Mouse (Mus musculus) 416B (cell line): Measurements from ENCODE around the gene Itpripl1.
"Not testable (repeated sequence)": the region's sequence is repeated elsewhere in the genome, so short reads cannot be mapped to it uniquely, and the experiment has no call there.

Experiments
- DNase-seq: peaks from one replicate; pipeline ENCODE4 v3.0.0; 2011; ENCODE audit warnings: low read depth

Gene Itpripl1

DNA sequence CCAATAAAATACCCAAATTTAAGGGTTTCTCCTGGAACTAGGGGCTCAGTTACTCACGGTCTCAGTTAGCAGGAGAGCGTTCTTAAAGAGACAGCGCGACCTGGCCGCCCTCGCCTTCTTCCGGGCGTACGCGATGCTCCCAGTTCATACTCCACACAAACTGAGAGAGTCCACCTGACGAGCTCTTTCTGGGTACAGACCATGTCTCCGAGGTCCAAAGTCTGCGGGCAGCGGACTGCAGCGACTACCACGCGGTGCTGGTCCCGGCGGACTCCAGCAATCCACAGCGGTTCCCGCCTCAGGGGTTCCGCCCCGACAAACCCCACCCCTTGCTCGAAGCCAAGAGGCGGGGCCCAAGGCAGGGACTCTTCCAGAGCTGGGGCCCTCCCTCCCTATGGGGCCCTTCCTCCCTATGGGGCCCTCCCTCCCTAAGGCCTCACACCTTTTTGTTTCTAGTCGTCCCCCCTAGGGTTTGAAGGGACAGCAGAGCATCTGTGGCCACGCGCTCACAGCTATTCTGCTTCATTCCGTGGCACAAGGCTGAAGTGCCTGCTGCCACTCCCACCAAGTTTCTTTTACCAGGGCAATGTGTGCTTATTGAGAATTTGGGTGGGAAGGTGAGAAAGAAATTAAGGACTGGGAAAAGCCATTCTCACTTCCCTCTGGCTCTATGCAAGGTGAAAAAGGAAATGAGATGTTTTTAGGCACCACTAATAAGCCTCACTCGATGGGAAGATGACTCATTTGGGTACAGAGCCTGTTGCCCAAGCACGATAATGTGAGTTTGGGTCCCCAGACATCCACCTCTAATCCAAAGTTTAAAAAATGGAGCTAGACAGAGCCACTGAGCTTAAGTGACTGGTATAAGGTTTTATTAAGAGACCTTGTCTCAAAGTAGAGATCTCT, at the start of gene Itpripl1:
Itpripl1 (minus strand) TSS at position 285 of the 906 bp plus-strand sequence.
- peak; percentile 78 for DNase-seq

DNA sequence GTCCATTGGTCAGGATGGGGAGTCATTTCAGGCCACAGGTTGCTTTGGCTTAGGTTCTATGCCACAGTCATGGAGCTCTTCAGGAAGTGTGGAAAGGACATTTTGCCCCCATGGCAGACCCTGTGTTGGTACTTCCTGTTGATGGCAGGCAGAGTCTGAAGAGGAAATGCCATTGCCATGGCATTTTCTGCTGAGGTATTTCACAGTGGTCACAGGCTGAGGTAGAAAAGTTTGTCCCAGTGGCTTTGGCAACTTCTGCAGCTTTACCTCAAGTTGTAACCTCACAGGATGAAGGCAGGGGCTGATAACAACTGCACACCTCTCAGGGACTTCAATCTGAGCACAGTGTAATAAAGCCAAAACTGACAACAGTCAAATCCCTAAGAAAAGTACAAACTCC, 46.3 kb upstream of the Itpripl1 start:
- peak; percentile 78 for DNase-seq

GRCm38 (mm10) chr2:127182598-127183381, 39.5 kb upstream of the Itpripl1 start:
- peak; percentile 95 for DNase-seq

DNA sequence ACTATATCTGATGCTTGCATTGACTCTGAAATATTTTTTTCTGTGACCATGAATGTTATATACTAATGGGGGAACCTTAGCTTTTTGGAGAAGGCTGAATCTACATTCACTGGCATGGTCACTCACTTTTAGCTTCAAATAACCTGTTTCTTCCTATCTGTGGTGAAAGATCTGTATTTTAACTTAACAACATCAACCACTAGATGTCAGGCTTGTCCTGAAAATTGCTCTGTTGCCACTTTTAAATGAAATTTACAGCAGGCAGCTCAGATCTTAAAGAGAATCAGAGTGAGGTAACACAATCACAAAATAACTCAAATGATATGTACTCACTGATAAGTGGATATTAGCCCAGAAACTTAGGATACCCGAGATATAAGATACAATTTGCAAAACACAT, 23.0 kb upstream of the Itpripl1 start:
- DNase-seq = peak; percentile 73

- no peak for DNase-seq
Measured at GRCm38 (mm10) chr2:127165675-127166074, 22.4 kb upstream of the Itpripl1 start.

DNA sequence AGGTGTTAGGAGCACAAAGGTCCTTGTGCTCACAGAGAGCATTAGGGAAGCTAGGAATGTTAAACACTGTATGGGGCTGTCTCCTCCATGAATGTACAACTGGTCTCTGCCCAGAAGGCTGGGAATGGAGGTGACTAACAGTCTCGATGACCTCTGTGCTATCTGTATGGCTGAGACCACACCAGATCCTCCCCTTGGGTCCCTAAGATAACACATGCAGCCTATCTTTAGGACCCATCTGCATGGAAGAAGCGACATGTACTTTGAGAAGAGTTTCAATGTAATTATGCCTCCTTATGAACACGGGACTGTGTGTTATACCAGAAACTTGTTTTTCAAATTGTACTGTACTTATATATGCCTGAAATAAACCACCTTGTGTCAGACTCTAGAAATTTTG, 2.5 kb upstream of the Itpripl1 start:
- no peak for DNase-seq

- peak; percentile 72 for DNase-seq
Measured at GRCm38 (mm10) chr2:127142577-127143157, 575 bp downstream of the Itpripl1 start.

DNA sequence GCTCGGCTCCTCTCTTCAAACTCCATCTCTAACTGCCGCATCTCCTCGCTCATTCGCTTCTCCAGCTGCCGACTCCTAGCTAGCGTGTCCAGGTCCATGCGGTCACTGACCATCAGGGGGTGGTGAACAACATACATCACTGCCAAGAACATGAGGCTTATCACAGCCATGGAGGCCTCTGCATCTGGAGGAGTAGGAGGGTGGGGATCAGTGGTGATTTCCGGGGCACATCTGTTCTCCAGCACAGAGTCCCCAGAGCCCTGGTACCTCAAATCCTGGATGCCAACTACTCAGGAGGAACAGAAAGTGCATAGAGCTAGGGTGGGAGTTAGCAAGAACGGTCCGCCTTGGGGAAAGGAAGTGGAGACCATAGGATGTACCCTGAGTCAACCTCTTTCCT, 1.2 kb downstream of the Itpripl1 start:
- no peak for DNase-seq

GRCm38 (mm10) chr2:127140011-127140410, 3.2 kb downstream of the Itpripl1 start:
- no peak for DNase-seq

- DNase-seq = no peak
Measured at GRCm38 (mm10) chr2:127139605-127140004, 3.6 kb downstream of the Itpripl1 start.

DNA sequence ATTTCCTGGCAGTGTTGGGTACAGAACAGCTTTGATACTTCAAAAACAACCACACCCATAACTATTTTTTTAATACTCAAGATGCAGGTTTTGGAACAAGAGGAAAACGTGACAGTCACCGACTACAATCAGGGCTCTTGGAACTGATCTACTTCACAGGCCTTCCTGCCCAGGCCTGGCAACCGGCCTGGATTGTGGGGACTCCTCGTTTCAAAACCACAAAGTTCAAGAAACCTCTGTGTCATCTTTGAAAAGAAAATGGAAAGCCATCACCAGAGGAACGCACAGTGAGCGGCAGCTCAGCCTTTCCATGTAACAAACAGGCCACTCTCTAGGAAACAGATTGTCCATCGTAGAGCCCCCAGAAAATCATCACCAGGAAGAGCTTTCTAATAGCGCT, 4.1 kb downstream of the Itpripl1 start:
- DNase-seq = peak; percentile 89

DNA sequence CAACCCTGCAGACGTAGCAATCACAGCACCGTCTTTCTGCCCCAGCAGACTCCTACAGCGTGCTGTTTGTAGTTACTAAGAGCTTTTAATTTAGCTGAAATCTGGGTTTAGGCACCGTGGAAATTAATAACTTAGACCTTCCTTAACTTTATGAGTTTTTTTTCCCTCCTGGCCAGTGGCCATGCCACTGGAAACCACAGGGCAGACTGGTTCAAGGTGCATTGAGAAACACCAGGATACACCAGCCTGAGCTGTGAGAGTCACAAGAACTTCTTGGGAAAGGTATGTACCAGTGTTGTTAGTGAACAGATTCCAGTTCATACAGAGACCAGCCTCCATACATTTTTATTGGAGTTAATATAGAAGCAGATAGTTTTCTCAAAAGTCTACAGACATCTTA, 4.8 kb downstream of the Itpripl1 start:
- no peak for DNase-seq

DNA sequence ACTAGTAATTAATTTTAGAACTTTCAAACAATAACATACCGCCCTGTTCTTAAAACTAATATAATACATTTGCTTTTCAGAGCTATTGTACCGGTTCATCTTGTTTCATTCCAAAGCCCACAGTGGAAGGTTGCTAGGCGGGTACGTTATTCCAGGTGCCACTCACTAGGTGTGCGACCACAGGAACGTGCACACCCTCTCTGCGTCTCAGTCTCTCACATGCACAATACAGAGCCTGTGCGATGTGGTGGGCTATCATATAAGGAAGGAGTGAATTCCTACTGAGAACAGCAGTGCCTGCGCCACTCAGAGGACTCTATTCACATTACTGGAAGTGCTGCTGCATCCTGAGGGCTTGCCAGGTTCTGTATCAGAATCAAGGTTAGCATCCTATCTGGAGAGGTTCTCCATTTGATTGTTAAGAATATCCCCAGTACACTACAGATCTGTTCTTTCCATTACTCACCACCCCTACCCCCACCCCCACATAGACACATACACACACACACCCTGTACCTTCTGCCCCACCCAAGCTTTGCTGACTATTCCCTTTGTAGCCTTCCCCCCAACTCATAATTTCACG, 5.3 kb downstream of the Itpripl1 start:
- no peak for DNase-seq

- DNase-seq = peak; percentile 77
Measured at GRCm38 (mm10) chr2:127136979-127137378, 6.3 kb downstream of the Itpripl1 start.

GRCm38 (mm10) chr2:127135255-127135654, 8.0 kb downstream of the Itpripl1 start:
- not testable (repeated sequence) for DNase-seq

- peak; percentile 89 for DNase-seq
Measured at GRCm38 (mm10) chr2:127133621-127134461, 9.4 kb downstream of the Itpripl1 start, which contains the start of gene Ncaph. Gene Ncaph, minus strand, starts transcription at chr2:127133954.

DNA sequence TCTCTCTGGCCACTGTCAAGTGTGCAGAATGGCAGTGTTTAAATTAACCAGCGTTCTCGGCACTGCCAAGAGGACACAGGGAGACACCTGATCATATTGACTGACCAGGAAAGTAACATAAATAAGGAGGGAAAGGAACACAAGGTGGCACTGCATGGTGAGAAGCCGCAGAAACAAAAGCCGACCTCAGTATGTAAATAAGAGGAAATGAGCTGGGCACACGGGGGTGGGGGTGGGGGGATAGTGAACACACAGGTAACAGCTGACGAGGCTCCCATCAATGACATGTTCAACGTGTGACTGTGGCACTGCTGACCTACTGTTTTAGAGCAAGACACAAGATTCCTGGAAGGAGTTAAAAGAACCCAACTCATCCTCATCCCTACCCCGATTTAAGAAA, 11.9 kb downstream of the Itpripl1 start:
- DNase-seq = no peak

DNA sequence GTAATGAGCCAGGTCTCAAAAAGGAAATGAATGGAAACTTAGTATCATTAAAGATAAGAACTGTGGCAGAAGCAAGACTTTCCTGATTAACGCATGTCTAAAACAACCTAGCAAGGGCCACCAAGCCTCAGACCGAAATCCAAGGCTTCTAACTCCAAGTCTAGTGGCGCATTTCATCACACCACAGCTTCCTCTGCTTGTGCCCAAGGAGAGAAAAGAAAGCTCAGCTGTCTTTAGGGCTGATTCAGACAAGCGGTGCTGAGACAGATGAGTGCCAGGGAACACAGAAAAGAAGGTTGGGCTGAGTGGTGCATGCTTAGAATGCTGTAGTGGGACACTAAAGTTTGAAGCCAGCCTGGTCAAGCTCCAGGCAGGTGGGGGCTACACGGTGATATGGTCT, 14.3 kb downstream of the Itpripl1 start:
- peak; percentile 83 for DNase-seq

GRCm38 (mm10) chr2:127121591-127122235, 21.5 kb downstream of the Itpripl1 start:
- DNase-seq = no peak

- no peak for DNase-seq
Measured at GRCm38 (mm10) chr2:127108986-127109385, 34.3 kb downstream of the Itpripl1 start.

GRCm38 (mm10) chr2:127092000-127092399, 51.2 kb downstream of the Itpripl1 start:
- DNase-seq = no peak
